In the genomic region with DNA sequence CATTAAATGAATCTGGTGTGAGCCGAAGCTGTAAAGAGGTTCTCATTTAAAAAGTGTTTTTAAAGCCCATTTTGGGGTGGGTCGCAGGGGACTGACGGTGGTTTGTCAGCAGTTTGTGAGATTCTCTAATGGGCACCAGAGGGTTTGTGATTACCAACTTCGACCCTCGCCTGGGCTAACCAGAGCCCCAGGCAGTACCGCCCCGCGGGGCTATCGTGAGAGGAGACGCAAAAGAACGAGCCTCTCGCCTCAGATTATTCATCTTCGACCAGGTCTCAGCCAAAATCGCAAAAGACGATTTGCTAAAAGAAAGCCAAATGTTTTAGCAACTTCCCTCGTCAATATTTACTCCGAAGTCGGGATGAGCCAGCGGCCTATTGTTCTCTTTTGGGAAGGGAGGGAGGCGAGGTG, we compare ENCODE assay signal across 12 mouse cellular contexts. TPM values are rescaled to one million over a fixed set of nuclear protein-coding genes. Genes with fewer than 3 reads are reported as not detected.
DNase-seq lines count a peak whose midpoint lies in the region; ATAC-seq and TF ChIP-seq lines count a peak whose summit lies in the region.
"Had no signal": no experiment of that assay in that cellular context is flagged by ENCODE, and none has a peak within 500 bp of the region (broad histone marks: within the 10 kb centered on the region; RNA-seq: fewer than 3 reads in every experiment).

No protein-coding gene starts in this region.

- no peak overlapping the region for H3K9ac ChIP-seq in lung, embryonic 14.5 days
- peak overlapping the region; percentile 61 for H3K9ac ChIP-seq in forebrain, postnatal 0 days
- peak overlapping the region; percentile 96 for H3K9ac ChIP-seq in midbrain, embryonic 11.5 days (ENCODE audit: low read length)

- H3K9me3 ChIP-seq in lung, embryonic 14.5 days (ENCODE audit: low read depth, low read length) = no peaks in the 10 kb centered on the region
- no peaks in the 10 kb centered on the region for H3K9me3 ChIP-seq in forebrain, postnatal 0 days (ENCODE audit: low read length)
- H3K9me3 ChIP-seq in midbrain, embryonic 11.5 days (ENCODE audit: control insufficient read depth, low read length) = no peaks in the 10 kb centered on the region

- no peak for ATAC-seq in lung, embryonic 14.5 days (ENCODE audit: insufficient read depth)
- no peak for ATAC-seq in forebrain, postnatal 0 days
- ATAC-seq in midbrain, embryonic 11.5 days (ENCODE audit: low FRiP score) = no peak

- DNase-seq in lung, embryonic 14.5 days = peak; percentile 24
- no peak for DNase-seq in lung, postnatal 10 days
- DNase-seq in forebrain, postnatal 0 days = no peak
- peak; percentile 98 for DNase-seq in midbrain, embryonic 11.5 days (ENCODE audit: low spot score, missing footprints)
- no peak for DNase-seq in adrenal gland, adult 2 months
- no peak for DNase-seq in heart, adult 8-10 months (ENCODE audit: low spot score)
- no peak for DNase-seq in liver
- DNase-seq in testis, postnatal 14 days (ENCODE audit: low spot score) = no peak
- DNase-seq: heart, postnatal 14 days; layer of hippocampus, postnatal 36 days had no signal

- H3K4me1 ChIP-seq in lung, embryonic 14.5 days (ENCODE audit: insufficient read depth) = no peaks in the 10 kb centered on the region
- H3K4me1 ChIP-seq in forebrain, postnatal 0 days (ENCODE audit: insufficient read depth) = no peaks in the 10 kb centered on the region
- peaks cover 16% of the 10 kb centered on the region for H3K4me1 ChIP-seq in midbrain, embryonic 11.5 days (ENCODE audit: control insufficient read depth, insufficient read depth, low read length)

- H3K27me3 ChIP-seq in lung, embryonic 14.5 days (ENCODE audit: insufficient read depth, low read length) = peaks cover 98% of the 10 kb centered on the region
- peaks cover 21% of the 10 kb centered on the region for H3K27me3 ChIP-seq in forebrain, postnatal 0 days (ENCODE audit: insufficient read depth, low read length)
- H3K27me3 ChIP-seq in midbrain, embryonic 11.5 days (ENCODE audit: control insufficient read depth, insufficient read depth, low read length) = peaks cover 56% of the 10 kb centered on the region

- H3K27ac ChIP-seq in lung, embryonic 14.5 days (ENCODE audit: low read depth) = no peak overlapping the region
- peak overlapping the region; percentile 47; the same call in 1 of the 2 replicates for H3K27ac ChIP-seq in forebrain, postnatal 0 days (ENCODE audit: low read depth, low read length)
- peak overlapping the region; percentile 97 for H3K27ac ChIP-seq in midbrain, embryonic 11.5 days (ENCODE audit: low read depth, low read length)

- H3K36me3 ChIP-seq in lung, embryonic 14.5 days (ENCODE audit: insufficient read depth) = no peaks in the 10 kb centered on the region
- no peaks in the 10 kb centered on the region for H3K36me3 ChIP-seq in forebrain, postnatal 0 days (ENCODE audit: insufficient read depth)
- H3K36me3 ChIP-seq in midbrain, embryonic 11.5 days (ENCODE audit: control insufficient read depth, insufficient read depth, low read length) = no peaks in the 10 kb centered on the region

- TF ChIP-seq CTCF in lung, embryonic 14.5 days (IDR thresholded peaks at IDR 0.05; ENCODE audit: low read depth) = no peak
- TF ChIP-seq CTCF in forebrain, postnatal 0 days (IDR thresholded peaks at IDR 0.05; ENCODE audit: low read depth) = no peak

- H3K4me2 ChIP-seq in lung, embryonic 14.5 days = no peak overlapping the region
- H3K4me2 ChIP-seq in forebrain, postnatal 0 days (ENCODE audit: low read depth) = peak overlapping the region; percentile 56; the same call in 1 of the 2 replicates
- H3K4me2 ChIP-seq in midbrain, embryonic 11.5 days = peak overlapping the region; percentile 62

- 1% methylated on average over 20 of the region's 20 CpGs for whole genome bisulfite sequencing in lung, embryonic 14.5 days
- WGBS in forebrain, postnatal 0 days = 1% methylated on average over 20 of the region's 20 CpGs
- WGBS in midbrain, embryonic 11.5 days = under 1% methylated on average over 20 of the region's 20 CpGs

- no peak overlapping the region; the same call in 1 of the 2 replicates for H3K4me3 ChIP-seq in lung, embryonic 14.5 days (ENCODE audit: low read depth, low read length)
- H3K4me3 ChIP-seq in forebrain, postnatal 0 days (ENCODE audit: low read depth, low read length) = peak overlapping the region; percentile 48
- H3K4me3 ChIP-seq in midbrain, embryonic 11.5 days (ENCODE audit: low read depth, low read length) = peak overlapping the region; percentile 75

RNA-seq across cellular contexts. Expression of a gene that starts 2.0 kb away (rescaled TPM):
- polyA plus RNA-seq in lung, embryonic 14.5 days (2014; fragmentation: Nextera tagmentation; extraction: Ambion mirVana) = not detected in 2 replicates
- 44.9 and 105 TPM in 2 replicates for total RNA-seq in forebrain, postnatal 0 days (2014; rRNA removed)
- polyA plus RNA-seq in forebrain, postnatal 0 days (2015; fragmentation: Nextera tagmentation; extraction: Ambion mirVana) = 9.6 and 16.3 TPM in 2 replicates
- 5.8 and 6.3 TPM in 2 replicates for polyA plus RNA-seq in midbrain, embryonic 11.5 days (2014; fragmentation: Nextera tagmentation; extraction: Ambion mirVana)
- total RNA-seq in adrenal gland, adult 2 months (2021) = not detected
- 0.10 and 0.41 TPM in 2 replicates for polyA plus RNA-seq in adrenal gland, adult 2 months (2012; rRNA removed)
- total RNA-seq in heart, adult 8-10 months (2022) = under 1 TPM in 1 of 4 experiments, not detected in 3; 0.11 TPM
- total RNA-seq: megakaryocyte-erythroid progenitor cell, adult 5-6 weeks; MEL had no signal

RNA-seq across cellular contexts. Expression of a gene that starts 11.8 kb away (rescaled TPM):
- polyA plus RNA-seq in lung, embryonic 14.5 days (2014; fragmentation: Nextera tagmentation; extraction: Ambion mirVana) = not detected in 2 replicates
- total RNA-seq in forebrain, postnatal 0 days (2014; rRNA removed) = 13.9 and 22.8 TPM in 2 replicates
- polyA plus RNA-seq in forebrain, postnatal 0 days (2015; fragmentation: Nextera tagmentation; extraction: Ambion mirVana) = 5.1 and 13.8 TPM in 2 replicates
- polyA plus RNA-seq in midbrain, embryonic 11.5 days (2014; fragmentation: Nextera tagmentation; extraction: Ambion mirVana) = 14.6 and 15.8 TPM in 2 replicates
- total RNA-seq in adrenal gland, adult 2 months (2021) = not detected
- 0.02 TPM in 1 of 2 replicates, not detected in the other for polyA plus RNA-seq in adrenal gland, adult 2 months (2012; rRNA removed)
- not detected for total RNA-seq in heart, adult 8-10 months (2022)
- total RNA-seq: heart, postnatal 14 days; megakaryocyte-erythroid progenitor cell, adult 5-6 weeks had no signal

RNA-seq across cellular contexts. Expression of a gene that starts 13.1 kb away (rescaled TPM):
- polyA plus RNA-seq in lung, embryonic 14.5 days (2014; fragmentation: Nextera tagmentation; extraction: Ambion mirVana) = not detected in 2 replicates
- 0.15 and 1.0 TPM in 2 replicates for total RNA-seq in forebrain, postnatal 0 days (2014; rRNA removed)
- 0.23 TPM in 1 of 2 replicates, not detected in the other for polyA plus RNA-seq in forebrain, postnatal 0 days (2015; fragmentation: Nextera tagmentation; extraction: Ambion mirVana)
- 0.41 and 0.45 TPM in 2 replicates for polyA plus RNA-seq in midbrain, embryonic 11.5 days (2014; fragmentation: Nextera tagmentation; extraction: Ambion mirVana)
- total RNA-seq in adrenal gland, adult 2 months (2021) = not detected
- not detected in 2 replicates for polyA plus RNA-seq in adrenal gland, adult 2 months (2012; rRNA removed)
- total RNA-seq in heart, adult 8-10 months (2022) = not detected
- total RNA-seq: heart, postnatal 14 days; layer of hippocampus, postnatal 36 days; megakaryocyte-erythroid progenitor cell, adult 5-6 weeks; MEL had no signal

RNA-seq across cellular contexts. Expression of a gene that starts 26.4 kb away (rescaled TPM):
- not detected in 2 replicates for polyA plus RNA-seq in lung, embryonic 14.5 days (2014; fragmentation: Nextera tagmentation; extraction: Ambion mirVana)
- 0.33 and 0.38 TPM in 2 replicates for total RNA-seq in forebrain, postnatal 0 days (2014; rRNA removed)
- 0.12 TPM in 1 of 2 replicates, not detected in the other for polyA plus RNA-seq in forebrain, postnatal 0 days (2015; fragmentation: Nextera tagmentation; extraction: Ambion mirVana)
- 0.62 and 0.64 TPM in 2 replicates for polyA plus RNA-seq in midbrain, embryonic 11.5 days (2014; fragmentation: Nextera tagmentation; extraction: Ambion mirVana)
- not detected for total RNA-seq in adrenal gland, adult 2 months (2021)
- not detected in 2 replicates for polyA plus RNA-seq in adrenal gland, adult 2 months (2012; rRNA removed)
- not detected for total RNA-seq in heart, adult 8-10 months (2022)
- total RNA-seq: heart, postnatal 14 days; megakaryocyte-erythroid progenitor cell, adult 5-6 weeks; MEL had no signal

RNA-seq across cellular contexts. Expression of a gene that starts 56.9 kb away (rescaled TPM):
- 23.0 and 23.8 TPM in 2 replicates for polyA plus RNA-seq in lung, embryonic 14.5 days (2014; fragmentation: Nextera tagmentation; extraction: Ambion mirVana)
- total RNA-seq in forebrain, postnatal 0 days (2014; rRNA removed) = 11.9 and 12.4 TPM in 2 replicates
- polyA plus RNA-seq in forebrain, postnatal 0 days (2015; fragmentation: Nextera tagmentation; extraction: Ambion mirVana) = 23.8 and 29.4 TPM in 2 replicates
- polyA plus RNA-seq in midbrain, embryonic 11.5 days (2014; fragmentation: Nextera tagmentation; extraction: Ambion mirVana) = 28.1 and 31.2 TPM in 2 replicates
- total RNA-seq in adrenal gland, adult 2 months (2021) = 100 to 1,000 TPM; 152 to 179 TPM
- polyA plus RNA-seq in adrenal gland, adult 2 months (2012; rRNA removed) = 18.9 and 20.6 TPM in 2 replicates
- 100 to 1,000 TPM in 3 of 4 experiments, 10 to 100 TPM in 1; 88.8 to 117 (median 110) TPM for total RNA-seq in heart, adult 8-10 months (2022)

Comparison
In these comparisons a context has a peak if more than half of its experiments do, and no peak if none do; other contexts are left out.
1. DNase-seq: peak in lung, embryonic 14.5 days (single experiment) and midbrain, embryonic 11.5 days (single experiment); none in lung, postnatal 10 days (single experiment), forebrain, postnatal 0 days (single experiment), adrenal gland, adult 2 months (single experiment), heart, adult 8-10 months (single experiment), liver (single experiment) and testis, postnatal 14 days (single experiment).